Mouse (Mus musculus) small intestine, adult 2 months (tissue): Measurements from ENCODE around the gene Adcy10.

Source experiments
- CTCF ChIP-seq: fragments of 200-500 bp; IDR thresholded peaks from 2 replicates; pipeline ENCODE4 v1.5.1; 2012; ENCODE audit warnings: low read depth, mild to moderate bottlenecking, control low read depth, inconsistent platforms, low read length, moderate library complexity, mixed read lengths; ENCODE audit not compliant: insufficient replicate concordance, insufficient read length; ENCODE audit errors: extremely low read depth
- POLR2A ChIP-seq: fragments of 200-500 bp; IDR thresholded peaks from 2 replicates; pipeline ENCODE4 v1.6.1; 2012; ENCODE audit warnings: low read depth, mild to moderate bottlenecking, control low read depth, inconsistent platforms, low read length, moderate library complexity

DNA sequence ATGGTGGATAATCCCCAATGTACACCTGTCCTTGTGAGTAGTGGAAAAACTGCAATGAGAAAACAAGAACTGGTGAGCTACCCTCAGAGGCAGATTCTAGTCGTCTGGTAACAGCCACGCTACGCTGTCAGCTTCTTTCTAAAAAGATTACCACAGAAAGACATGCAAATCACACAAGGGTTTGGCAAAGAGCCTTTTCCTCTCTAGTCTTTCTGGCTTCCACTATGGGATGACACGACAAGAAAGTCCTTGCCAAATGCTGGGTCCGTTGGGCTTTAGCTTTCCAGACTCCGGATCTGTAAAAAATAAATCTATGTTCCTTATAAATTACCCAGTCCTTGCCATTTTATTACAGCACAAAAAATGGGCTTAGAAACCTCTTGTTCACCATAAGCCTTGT is 120.8 kb downstream of the Adcy10 start:
- no peak for TF ChIP-seq CTCF
- TF ChIP-seq POLR2A: no peak
